ENCODE assay signal across 7 mouse cellular contexts in genomic region chr15:82379871-82380713, GRCm38 (mm10). TPM values are rescaled to one million over a fixed set of nuclear protein-coding genes. Genes with fewer than 3 reads are reported as not detected.
A peak's percentile ranks its signal among the peaks of the same experiment; 100 is the strongest.
DNase-seq lines count a peak whose midpoint lies in the region; ATAC-seq and TF ChIP-seq lines count a peak whose summit lies in the region.

TSS of gene Cyp2d22 (minus strand) at chr15:82380260.

- H3K36me3 ChIP-seq in forebrain, embryonic 16.5 days (ENCODE audit: control insufficient read depth, insufficient read depth) = no peaks in the 10 kb centered on the region
- H3K36me3 ChIP-seq in hindbrain, embryonic 10.5 days = no peaks in the 10 kb centered on the region
- H3K36me3 ChIP-seq in small intestine, adult 2 months (ENCODE audit: control insufficient read depth, insufficient read depth, low read length) = no peaks in the 10 kb centered on the region

- ATAC-seq in Patski = peak; percentile 21
- ATAC-seq in forebrain, embryonic 16.5 days = peak; percentile 72
- peak; percentile 76 for ATAC-seq in megakaryocyte, adult 5-6 weeks (ENCODE audit: poor library complexity, severe bottlenecking)

- peak within 1 kb of the TSS; percentile 61 for H3K4me2 ChIP-seq in forebrain, embryonic 16.5 days (ENCODE audit: low read length)

- TF ChIP-seq CTCF in Patski (IDR thresholded peaks at IDR 0.05) = no peak
- TF ChIP-seq CTCF in brain, embryonic 14.5 days (IDR thresholded peaks at IDR 0.05; ENCODE audit: borderline replicate concordance, extremely low read depth, insufficient read depth, insufficient read length) = no peak
- no peak for TF ChIP-seq CTCF in small intestine, adult 2 months (IDR thresholded peaks at IDR 0.05; ENCODE audit: extremely low read depth, insufficient read length, insufficient replicate concordance, low read depth, low read length)

- POLR2A ChIA-PET in Patski (lab: Charles Lee) = interaction anchor here (0.7 kb wide), 1 partner anchor 9 kb away, joined by 3 read pairs; no protein-coding TSS in a partner anchor

- H3K4me1 ChIP-seq in forebrain, embryonic 16.5 days (replicated peaks; ENCODE audit: control insufficient read depth, insufficient read depth, low read length) = peaks cover 21% of the 10 kb centered on the region
- H3K4me1 ChIP-seq in hindbrain, embryonic 10.5 days (replicated peaks) = peaks cover 54% of the 10 kb centered on the region
- H3K4me1 ChIP-seq in small intestine, adult 2 months (ENCODE audit: control insufficient read depth, insufficient read depth, insufficient read length, low read length) = peaks cover 13% of the 10 kb centered on the region

- in situ Hi-C loops in Patski (cut with MboI; ENCODE audit: low pct_unique_long_range_greater_than_20kb) = no loop called here

- H3K9me3 ChIP-seq in forebrain, embryonic 16.5 days (ENCODE audit: control insufficient read depth, low read length) = no peaks in the 10 kb centered on the region
- H3K9me3 ChIP-seq in hindbrain, embryonic 10.5 days = no peaks in the 10 kb centered on the region

- H3K27me3 ChIP-seq in Patski = peaks cover 22% of the 10 kb centered on the region
- H3K27me3 ChIP-seq in forebrain, embryonic 16.5 days (replicated peaks; ENCODE audit: control insufficient read depth, insufficient read depth, low read length) = no peaks in the 10 kb centered on the region
- no peaks in the 10 kb centered on the region for H3K27me3 ChIP-seq in hindbrain, embryonic 10.5 days (ENCODE audit: insufficient read depth, poor library complexity, severe bottlenecking)
- H3K27me3 ChIP-seq in small intestine, adult 2 months (ENCODE audit: control insufficient read depth, insufficient read depth, low read length) = no peaks in the 10 kb centered on the region

- peak within 1 kb of the TSS; percentile 10 for H3K9ac ChIP-seq in forebrain, embryonic 16.5 days (replicated peaks; ENCODE audit: low read depth, low read length)

- 2% methylated on average over 18 of the region's 24 CpGs for WGBS in forebrain, embryonic 16.5 days
- WGBS in hindbrain, embryonic 10.5 days = 2% methylated on average over 18 of the region's 24 CpGs
- 4% methylated on average over 18 of the region's 24 CpGs for WGBS in small intestine, adult 2 months

- peak within 1 kb of the TSS; percentile 39 for H3K4me3 ChIP-seq in forebrain, embryonic 16.5 days (replicated peaks; ENCODE audit: low read length)
- H3K4me3 ChIP-seq in hindbrain, embryonic 10.5 days = peak within 1 kb of the TSS; percentile 54
- H3K4me3 ChIP-seq in small intestine, adult 2 months (ENCODE audit: low read depth, low read length) = peak within 1 kb of the TSS; percentile 74

- CTCF ChIA-PET in Patski (lab: Charles Lee) = no interaction called here

- TF ChIP-seq POLR2A in brain, embryonic 14.5 days (IDR thresholded peaks at IDR 0.05; ENCODE audit: borderline replicate concordance, extremely low read depth, insufficient read depth, insufficient read length, poor library complexity, severe bottlenecking) = no peak
- TF ChIP-seq POLR2A in small intestine, adult 2 months (IDR thresholded peaks at IDR 0.05; ENCODE audit: low read depth, low read length) = 0 out of 2 replicates have a peak, but pooled peaks have one; percentile 2

- no peak within 1 kb of the TSS for H3K27ac ChIP-seq in forebrain, embryonic 16.5 days (ENCODE audit: low read length)
- peak within 1 kb of the TSS; percentile 87 for H3K27ac ChIP-seq in hindbrain, embryonic 10.5 days
- peak within 1 kb of the TSS; percentile 97 for H3K27ac ChIP-seq in small intestine, adult 2 months (ENCODE audit: insufficient read depth, low read depth, low read length)

- no peak for DNase-seq in Patski (ENCODE audit: low read depth, low spot score)
- DNase-seq in brain, embryonic 14.5 days (ENCODE audit: low read depth) = peak; percentile 53
- DNase-seq in hindbrain, embryonic 10.5 days (ENCODE audit: low spot score) = peak; percentile 58
- DNase-seq in layer of hippocampus, postnatal 36 days = peak; percentile 41 to 45

RNA-seq across cellular contexts. Expression of gene Cyp2d22, which starts in this region (rescaled TPM):
- polyA plus RNA-seq in Patski (2021) = 6.9 TPM
- polyA plus RNA-seq in brain, embryonic 14.5 days (2012; rRNA removed) = 5.4 and 5.8 TPM in 2 replicates
- 1.1 and 1.4 TPM in 2 replicates for polyA plus RNA-seq in forebrain, embryonic 16.5 days (2015; fragmentation: Nextera tagmentation; extraction: Ambion mirVana)
- 2.5 and 3.0 TPM in 2 replicates for polyA plus RNA-seq in hindbrain, embryonic 10.5 days (2016; fragmentation: Nextera tagmentation; extraction: Ambion mirVana)
- total RNA-seq in layer of hippocampus, postnatal 36 days (2021) = 10 to 100 TPM; 40.9 to 47.4 TPM
- total RNA-seq in megakaryocyte, adult 5-6 weeks (2015) = 0.39 TPM in 1 of 2 replicates, not detected in the other
- 0.37 TPM in 1 of 2 replicates, not detected in the other for total RNA-seq in megakaryocyte, adult 5-6 weeks (2017)
- 18.5 and 67.5 TPM in 2 replicates for polyA plus RNA-seq in small intestine, adult 2 months (2012; rRNA removed)

Comparison
In these comparisons a context has a peak if more than half of its experiments do, and no peak if none do; other contexts are left out.
1. RNA of gene Cyp2d22 (total RNA-seq): 40.9 to 47.4 TPM in layer of hippocampus, postnatal 36 days; 0.37 to 0.39 TPM in megakaryocyte, adult 5-6 weeks; every median in the first group is over 10 times any median in the second.
2. Peak in ATAC-seq in megakaryocyte, adult 5-6 weeks; RNA of the gene not detected or under 1 TPM.
3. ATAC-seq: peak in every context shown above with its lines; median percentile 76 in megakaryocyte, adult 5-6 weeks; 72 in forebrain, embryonic 16.5 days; 21 in Patski.
4. Peak in every context shown above with its lines, with median percentiles within 50 percentile points of each other: H3K4me3 ChIP-seq.